Mouse (Mus musculus): Measurements from ENCODE around the gene Tssk2. TPM values are rescaled to one million over a fixed set of nuclear protein-coding genes. Genes with fewer than 3 reads are reported as not detected.

The Tssk2 gene
- polyA plus RNA-seq, 1 experiment = not detected

DNA sequence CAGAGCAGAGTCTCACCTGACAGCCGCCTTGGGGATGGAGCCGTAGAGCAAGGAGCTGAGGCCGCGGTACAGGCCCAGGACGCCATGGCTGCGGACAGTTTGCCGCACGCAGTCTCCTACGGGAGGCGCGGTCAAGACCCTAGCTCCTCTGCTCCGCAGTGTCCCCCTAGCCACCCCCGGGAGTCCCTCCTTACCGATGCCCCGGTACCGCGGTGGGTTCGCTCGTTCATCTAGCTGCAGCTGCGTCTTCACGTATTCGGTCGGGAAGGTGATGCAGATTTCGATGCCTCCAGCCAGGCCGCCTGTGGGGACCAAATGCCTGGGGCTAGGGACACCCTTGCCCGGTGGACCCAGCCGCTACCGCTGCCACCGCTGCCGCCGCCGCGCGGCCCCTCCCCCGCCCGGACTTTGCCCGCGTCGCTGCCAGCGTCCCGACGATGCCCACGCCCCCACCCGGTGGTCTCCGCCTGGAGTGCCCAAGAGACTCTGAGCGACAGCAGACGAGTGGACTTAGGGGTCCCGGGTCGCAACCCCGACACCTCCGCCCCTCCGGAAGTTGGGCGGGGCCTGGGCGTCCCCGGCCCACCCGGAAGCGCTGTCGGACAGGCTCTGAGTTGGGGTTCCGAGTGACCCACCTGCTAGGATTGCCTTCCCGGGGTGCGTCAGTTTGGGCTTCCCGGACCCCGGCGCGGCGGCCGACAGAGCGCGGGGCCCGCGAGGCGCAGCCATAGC, 29.1 kb downstream of the Tssk2 start:
- TF ChIP-seq GATA1 (IDR thresholded peaks at IDR 0.05; ENCODE audit: borderline replicate concordance, low read length) = no peak
- Histone ChIP-seq H3K9me3 (no peaks in the 10 kb centered on the region), H3K36me3 (replicated peaks; ENCODE audit: low read length) (peaks cover 38% of the 10 kb centered on the region), H3K4me1 (peaks cover 85% of the 10 kb centered on the region), H3K4me3 (replicated peaks) (peak overlapping the region; percentile 96), H3K27me3 (replicated peaks) (no peaks in the 10 kb centered on the region)

DNA sequence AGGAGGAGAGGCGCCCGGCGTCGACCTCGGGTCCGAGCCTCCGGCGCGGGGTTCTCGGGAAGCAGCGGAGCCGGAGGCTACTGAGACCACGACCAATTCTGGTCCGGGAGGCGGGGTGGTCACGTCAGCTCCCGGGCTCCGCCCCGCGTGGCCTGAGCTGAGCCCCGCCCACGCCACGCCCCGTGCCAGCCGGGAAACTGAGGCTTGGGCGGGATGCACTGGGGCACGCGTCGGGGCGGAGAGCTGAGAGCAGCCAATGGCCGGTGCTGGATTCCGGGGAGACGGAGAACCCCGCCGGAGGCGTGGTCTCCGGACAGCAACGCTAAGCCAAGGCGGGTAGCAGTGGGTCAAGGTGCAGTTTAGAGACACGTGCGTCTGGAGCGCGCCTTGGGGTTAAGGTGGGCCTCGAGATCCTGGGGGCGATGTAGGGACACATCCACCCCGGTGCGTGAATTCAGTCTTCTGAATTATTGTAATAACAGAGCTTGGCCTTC, 29.7 kb downstream of the Tssk2 start, which contains the start of gene Slc25a1:
Gene Slc25a1, minus strand, starts transcription at position 133 of the 494 bp plus-strand sequence.
- Histone ChIP-seq H3K36me3 (replicated peaks; ENCODE audit: low read length) (peaks cover 38% of the 10 kb centered on the region), H3K27me3 (replicated peaks) (no peaks in the 10 kb centered on the region), H3K9me3 (no peaks in the 10 kb centered on the region), H3K4me1 (peaks cover 80% of the 10 kb centered on the region), H3K4me3 (replicated peaks) (peak within 1 kb of the TSS; percentile 96)
- TF ChIP-seq FLI1 (IDR thresholded peaks at IDR 0.05; ENCODE audit: low read length) (no peak), GATA1 (IDR thresholded peaks at IDR 0.05; ENCODE audit: borderline replicate concordance, low read length) (no peak)

DNA sequence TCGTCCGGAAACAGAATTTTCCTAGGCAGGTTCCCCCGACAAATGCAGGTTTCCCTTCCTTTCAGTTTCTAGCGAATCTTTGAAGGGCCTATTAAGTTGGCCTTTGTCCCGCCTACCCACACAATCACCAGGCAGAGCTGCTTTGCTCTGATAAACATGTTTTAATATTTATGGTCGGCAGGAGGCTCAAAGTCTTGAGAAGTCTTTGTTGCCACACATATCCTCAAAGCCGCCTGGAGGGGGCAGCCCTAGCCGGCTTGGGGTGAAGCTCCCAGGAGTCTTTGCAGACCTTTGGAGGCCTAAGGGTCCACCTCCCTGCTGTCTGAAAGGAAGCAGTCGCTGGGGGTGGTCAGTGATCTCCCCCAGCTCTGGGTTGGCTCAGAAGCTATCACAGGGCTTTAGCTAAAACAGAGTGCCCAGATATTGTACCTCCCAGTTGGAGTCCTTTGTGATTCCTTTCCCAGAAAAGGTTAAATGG, 30.2 kb downstream of the Tssk2 start:
- H3K36me3 ChIP-seq (replicated peaks; ENCODE audit: low read length) = peaks cover 35% of the 10 kb centered on the region
- no peaks in the 10 kb centered on the region for H3K27me3 ChIP-seq (replicated peaks)
- H3K4me3 ChIP-seq (replicated peaks) = peak overlapping the region; percentile 96
- no peaks in the 10 kb centered on the region for H3K9me3 ChIP-seq
- TF ChIP-seq FLI1 (IDR thresholded peaks at IDR 0.05; ENCODE audit: low read length) (no peak), GATA1 (IDR thresholded peaks at IDR 0.05; ENCODE audit: borderline replicate concordance, low read length) (no peak)
- H3K4me1 ChIP-seq = peaks cover 80% of the 10 kb centered on the region

GRCm38 (mm10) chr16:17929211-17929610, 30.8 kb downstream of the Tssk2 start:
- Histone ChIP-seq H3K36me3 (replicated peaks; ENCODE audit: low read length) (peaks cover 30% of the 10 kb centered on the region), H3K27me3 (replicated peaks) (no peaks in the 10 kb centered on the region), H3K4me3 (replicated peaks) (peak overlapping the region; percentile 14), H3K9me3 (no peaks in the 10 kb centered on the region), H3K4me1 (peaks cover 80% of the 10 kb centered on the region)
- TF ChIP-seq GATA1 (IDR thresholded peaks at IDR 0.05; ENCODE audit: borderline replicate concordance, low read length) (no peak), FLI1 (IDR thresholded peaks at IDR 0.05; ENCODE audit: low read length) (no peak)

- peaks cover 26% of the 10 kb centered on the region for H3K36me3 ChIP-seq (replicated peaks; ENCODE audit: low read length)
- peaks cover 80% of the 10 kb centered on the region for H3K4me1 ChIP-seq
- H3K4me3 ChIP-seq (replicated peaks) = peak overlapping the region; percentile 10
- no peaks in the 10 kb centered on the region for H3K27me3 ChIP-seq (replicated peaks)
- TF ChIP-seq GATA1 (IDR thresholded peaks at IDR 0.05; ENCODE audit: borderline replicate concordance, low read length) (no peak), FLI1 (IDR thresholded peaks at IDR 0.05; ENCODE audit: low read length) (no peak)
- no peaks in the 10 kb centered on the region for H3K9me3 ChIP-seq
Measured at GRCm38 (mm10) chr16:17929631-17930030, 31.2 kb downstream of the Tssk2 start.

DNA sequence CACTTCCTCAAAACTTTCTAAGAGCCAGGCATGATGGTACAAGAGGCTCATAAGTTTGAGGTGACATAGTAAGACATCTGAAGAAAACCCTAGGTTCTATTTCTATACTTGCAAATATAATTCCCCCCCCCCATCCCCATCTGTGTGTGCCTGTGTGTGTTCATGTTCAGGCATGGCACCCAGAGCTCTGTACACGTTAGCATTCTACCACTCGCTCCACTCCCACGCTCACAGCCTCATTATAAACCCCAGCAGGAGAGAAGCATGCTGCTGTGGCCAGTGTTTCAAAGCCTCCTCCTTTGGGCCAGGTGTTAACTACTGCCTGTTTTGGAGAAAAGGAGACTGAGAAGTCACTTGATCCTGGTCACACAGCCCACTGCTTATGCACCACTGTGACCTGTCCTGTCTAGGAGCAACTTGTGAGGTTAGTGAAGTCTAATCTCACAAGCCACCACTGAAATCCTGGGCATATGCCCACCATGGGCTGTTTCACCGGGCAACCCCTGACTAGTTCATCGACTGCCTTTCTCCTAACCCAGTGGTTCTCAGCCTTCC, 33.5 kb downstream of the Tssk2 start:
- TF ChIP-seq GATA1 (IDR thresholded peaks at IDR 0.05; ENCODE audit: borderline replicate concordance, low read length) (no peak), FLI1 (IDR thresholded peaks at IDR 0.05; ENCODE audit: low read length) (no peak)
- Histone ChIP-seq H3K9me3 (no peaks in the 10 kb centered on the region), H3K36me3 (replicated peaks; ENCODE audit: low read length) (peaks cover 3% of the 10 kb centered on the region), H3K27me3 (replicated peaks) (no peaks in the 10 kb centered on the region), H3K4me3 (replicated peaks) (no peak overlapping the region), H3K4me1 (peaks cover 80% of the 10 kb centered on the region)

- Histone ChIP-seq H3K4me3 (replicated peaks) (no peak overlapping the region), H3K9me3 (no peaks in the 10 kb centered on the region), H3K27me3 (replicated peaks) (no peaks in the 10 kb centered on the region), H3K36me3 (replicated peaks; ENCODE audit: low read length) (no peaks in the 10 kb centered on the region), H3K4me1 (peaks cover 88% of the 10 kb centered on the region)
- TF ChIP-seq FLI1 (IDR thresholded peaks at IDR 0.05; ENCODE audit: low read length) = no peak
- TF ChIP-seq GATA1 (IDR thresholded peaks at IDR 0.05; ENCODE audit: borderline replicate concordance, low read length) = no peak
Measured at GRCm38 (mm10) chr16:17933594-17934444, 35.4 kb downstream of the Tssk2 start.

DNA sequence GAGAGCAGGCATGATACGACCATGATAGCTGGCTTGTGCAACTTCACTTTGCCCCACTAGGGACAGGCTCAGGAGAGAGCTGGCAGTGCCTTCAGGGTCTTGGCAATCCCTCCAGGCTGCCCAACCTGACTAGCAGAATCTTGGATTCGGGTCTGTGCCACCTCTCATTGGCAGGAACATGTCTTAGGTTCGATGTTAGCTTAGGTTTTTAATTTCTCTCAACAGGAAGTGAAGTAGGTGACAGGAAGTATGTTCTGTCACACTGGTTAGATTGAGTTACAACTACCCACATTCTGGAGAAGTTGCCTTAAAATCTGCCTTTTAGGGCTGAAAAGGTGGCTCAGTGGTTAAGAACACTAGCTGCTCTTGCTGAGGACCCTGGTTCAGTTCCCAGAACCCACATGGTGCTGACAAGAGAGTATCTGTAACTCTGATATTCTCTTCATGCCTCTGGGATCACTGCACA, 36.0 kb downstream of the Tssk2 start:
- no peak for TF ChIP-seq FLI1 (IDR thresholded peaks at IDR 0.05; ENCODE audit: low read length)
- no peak for TF ChIP-seq GATA1 (IDR thresholded peaks at IDR 0.05; ENCODE audit: borderline replicate concordance, low read length)
- Histone ChIP-seq H3K36me3 (replicated peaks; ENCODE audit: low read length) (no peaks in the 10 kb centered on the region), H3K27me3 (replicated peaks) (no peaks in the 10 kb centered on the region), H3K4me3 (replicated peaks) (no peak overlapping the region), H3K4me1 (peaks cover 88% of the 10 kb centered on the region), H3K9me3 (no peaks in the 10 kb centered on the region)

DNA sequence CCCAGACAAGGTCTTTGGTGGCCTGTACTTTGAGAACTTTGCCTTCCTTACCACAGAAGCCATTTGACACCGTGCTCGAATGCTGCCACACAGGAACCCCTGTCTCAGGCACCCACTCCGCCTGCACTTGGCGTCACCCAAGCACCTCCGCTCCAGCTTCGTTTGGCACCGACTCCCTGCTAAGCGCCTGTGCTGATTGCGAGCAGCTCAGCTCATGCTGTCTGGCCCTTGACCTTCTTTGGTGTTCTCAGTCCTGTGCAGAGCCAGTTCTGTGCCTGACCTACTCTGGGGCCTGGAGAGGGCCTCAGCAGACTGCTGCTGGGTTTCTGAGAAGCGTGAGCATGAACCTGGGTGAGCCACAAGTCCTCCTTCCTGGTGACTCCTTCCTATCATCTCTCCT, 38.3 kb downstream of the Tssk2 start:
- no peak for TF ChIP-seq FLI1 (IDR thresholded peaks at IDR 0.05; ENCODE audit: low read length)
- TF ChIP-seq GATA1 (IDR thresholded peaks at IDR 0.05; ENCODE audit: borderline replicate concordance, low read length) = no peak
- H3K36me3 ChIP-seq (replicated peaks; ENCODE audit: low read length) = no peaks in the 10 kb centered on the region
- peaks cover 70% of the 10 kb centered on the region for H3K4me1 ChIP-seq
- no peaks in the 10 kb centered on the region for H3K9me3 ChIP-seq
- peak overlapping the region; percentile 29 for H3K4me3 ChIP-seq (replicated peaks)
- H3K27me3 ChIP-seq (replicated peaks) = no peaks in the 10 kb centered on the region
